Mouse (Mus musculus) E14TG2a.4 (cell line): ENCODE data around the gene Fkbp6.

ENCODE experiments used
- CTCF ChIP-seq: conservative IDR thresholded peaks from 2 replicates; pipeline ENCODE4 v1.5.1; 2014; ENCODE audit warnings: low read length
- NANOG ChIP-seq: IDR thresholded peaks from 2 replicates; pipeline ENCODE4 v1.6.1; 2014; ENCODE audit warnings: borderline replicate concordance, low read length, mixed read lengths
- POU5F1 ChIP-seq: IDR thresholded peaks from 2 replicates; pipeline ENCODE4 v1.6.1; 2014; ENCODE audit warnings: low read length, borderline replicate concordance

DNA sequence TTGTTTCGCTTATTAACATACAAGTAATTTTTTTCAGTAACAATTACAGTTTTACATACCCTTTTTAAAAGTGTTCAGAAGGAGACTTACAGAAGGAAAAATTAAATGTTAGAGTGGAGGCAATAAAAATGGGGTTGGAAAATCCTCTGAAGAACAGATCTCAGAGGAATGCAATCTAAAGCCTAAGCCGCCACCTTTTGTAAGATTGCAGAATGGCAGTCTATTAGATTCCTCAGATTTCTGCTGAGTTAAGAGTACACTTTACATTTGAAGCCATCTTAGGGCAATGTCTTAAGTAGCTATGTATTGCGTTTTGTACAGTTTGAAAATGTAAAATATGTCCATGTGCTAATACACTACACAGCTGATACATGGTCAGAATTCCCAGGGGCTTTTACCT is 47.4 kb downstream of the Fkbp6 start:
- no peak for TF ChIP-seq CTCF
- no peak for TF ChIP-seq NANOG
- no peak for TF ChIP-seq POU5F1
